Mouse (Mus musculus) embryo, embryonic 10 days (tissue): ENCODE measurements around the gene Pcca.

ENCODE experiments used
- DNase-seq: peaks from one replicate; pipeline ENCODE4 v3.0.0-alpha.2; 2015; ENCODE audit warnings: low spot score

The Pcca gene

DNA sequence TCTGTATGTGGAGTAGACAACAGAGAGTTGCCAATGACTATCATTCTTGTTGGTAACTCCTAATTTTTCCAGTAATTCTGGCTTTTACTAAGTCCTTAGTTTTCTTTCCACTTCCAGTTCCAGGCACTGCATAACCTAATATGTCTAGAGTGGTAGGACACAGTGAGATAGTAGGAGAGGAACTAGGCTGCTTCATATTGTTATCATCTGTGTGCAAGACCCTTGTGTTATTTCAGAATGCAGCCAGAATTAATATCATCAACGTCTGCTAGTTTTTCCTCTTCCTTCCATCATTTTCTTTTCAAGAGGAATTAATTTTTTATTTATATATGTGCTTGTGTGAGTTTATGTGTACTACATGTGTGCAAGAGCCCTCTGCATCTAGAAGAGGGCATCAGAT, 114.1 kb downstream of the Pcca start:
- DNase-seq = peak; percentile 1

DNA sequence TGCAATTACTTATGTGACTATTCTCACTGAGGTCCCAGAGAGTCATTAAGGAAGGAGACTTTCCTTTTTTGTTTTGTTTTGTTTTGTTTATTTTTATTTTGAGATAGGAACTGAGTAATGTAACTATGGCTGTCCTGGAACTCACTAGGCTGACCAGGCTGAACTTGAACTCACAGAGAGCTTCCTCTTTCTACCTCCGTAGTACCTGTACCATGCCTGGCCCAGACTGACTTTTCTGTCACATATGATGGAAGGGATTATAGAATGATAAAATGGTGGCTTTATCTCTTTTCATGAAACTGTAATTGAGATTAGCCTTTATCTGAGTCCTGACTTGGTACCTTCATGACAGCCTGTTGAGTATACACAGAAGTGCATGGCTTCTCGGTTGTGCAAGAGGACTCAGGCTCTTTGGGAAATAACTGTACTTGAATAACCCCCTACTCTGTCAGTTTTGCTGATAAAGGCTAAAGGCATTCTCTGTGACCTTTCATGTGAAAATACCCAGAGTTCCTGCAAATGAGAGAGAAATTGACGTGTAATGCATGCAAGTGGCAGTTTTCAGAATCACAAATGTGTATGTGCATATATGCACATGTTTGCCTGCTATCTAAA, 115.3 kb downstream of the Pcca start:
- peak; percentile 0 for DNase-seq

DNA sequence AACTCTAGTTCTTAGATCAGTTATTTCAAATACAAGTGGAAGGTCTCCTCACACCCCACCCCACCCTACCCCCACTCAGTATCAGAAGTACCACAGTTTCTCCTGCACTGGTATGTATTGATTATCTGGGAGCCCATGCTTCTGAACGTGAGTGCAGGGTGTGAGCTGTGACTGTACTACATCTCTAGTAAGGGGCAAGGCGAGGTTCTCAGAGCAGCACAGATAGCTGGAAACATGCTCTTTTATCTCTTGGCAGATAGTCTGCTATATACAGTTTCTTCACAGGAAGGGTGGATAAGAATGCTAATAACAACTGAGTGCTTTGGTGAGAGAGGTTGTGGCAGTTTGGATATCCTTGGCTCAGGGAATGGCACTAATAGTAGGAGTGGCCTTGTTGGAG, 117.6 kb downstream of the Pcca start:
- peak; percentile 2 for DNase-seq

DNA sequence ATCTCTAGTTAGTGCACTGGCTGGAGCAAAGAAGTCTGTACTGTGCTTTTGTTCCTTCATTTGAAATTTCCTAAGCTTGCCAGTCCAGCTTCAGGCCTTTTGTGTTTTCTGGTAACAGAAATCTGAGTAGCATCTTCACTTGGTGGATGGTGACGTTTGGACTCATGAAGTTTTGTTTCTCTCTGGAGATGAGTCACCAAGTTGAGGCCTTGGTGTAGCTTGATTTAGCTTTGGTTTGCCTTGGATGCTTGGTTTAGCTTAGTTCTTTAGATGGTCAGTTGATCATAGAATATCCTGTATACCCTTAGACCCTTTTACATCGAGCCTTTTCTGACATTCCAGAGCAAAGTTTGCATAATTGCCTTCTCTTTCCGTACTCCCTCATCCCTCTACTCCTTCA, 141.5 kb downstream of the Pcca start:
- no peak for DNase-seq

DNA sequence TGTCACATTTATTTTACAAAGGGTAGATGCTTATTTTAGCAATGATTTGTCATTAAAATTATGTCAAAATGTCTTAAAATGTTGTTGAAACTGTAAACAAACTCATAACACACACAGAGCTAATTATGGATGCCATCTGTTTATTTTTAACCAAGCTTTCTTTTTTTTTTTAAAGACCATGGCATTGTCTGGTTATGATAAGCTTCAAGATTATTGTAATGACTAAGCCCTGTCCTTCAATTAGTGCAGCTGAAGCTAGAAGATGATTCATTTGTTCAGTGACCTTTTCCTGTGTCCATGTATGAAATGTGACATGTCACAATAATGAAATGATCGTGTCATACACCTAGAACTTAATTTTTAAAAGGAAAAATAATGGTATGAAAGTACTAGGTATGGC, 149.5 kb downstream of the Pcca start:
- no peak for DNase-seq

DNA sequence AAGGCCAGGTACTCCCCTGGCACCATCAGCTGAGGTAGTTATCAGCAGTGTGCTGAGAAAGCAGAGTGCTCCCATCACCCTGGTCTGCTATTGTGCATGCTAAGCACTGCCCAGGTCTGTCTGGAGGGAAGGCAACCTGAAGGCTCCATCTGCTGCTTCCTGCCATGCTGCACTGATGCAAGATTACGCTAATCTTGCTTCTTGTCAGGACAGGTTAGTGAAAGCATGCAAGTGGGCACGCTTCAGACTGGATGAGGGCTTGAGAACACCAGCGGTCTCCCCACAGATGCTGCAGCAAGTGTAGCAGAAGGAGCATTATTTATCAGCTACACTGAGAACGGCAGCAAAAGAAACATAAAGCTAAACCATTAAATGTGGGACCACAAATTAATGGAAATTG, 150.1 kb downstream of the Pcca start:
- no peak for DNase-seq

DNA sequence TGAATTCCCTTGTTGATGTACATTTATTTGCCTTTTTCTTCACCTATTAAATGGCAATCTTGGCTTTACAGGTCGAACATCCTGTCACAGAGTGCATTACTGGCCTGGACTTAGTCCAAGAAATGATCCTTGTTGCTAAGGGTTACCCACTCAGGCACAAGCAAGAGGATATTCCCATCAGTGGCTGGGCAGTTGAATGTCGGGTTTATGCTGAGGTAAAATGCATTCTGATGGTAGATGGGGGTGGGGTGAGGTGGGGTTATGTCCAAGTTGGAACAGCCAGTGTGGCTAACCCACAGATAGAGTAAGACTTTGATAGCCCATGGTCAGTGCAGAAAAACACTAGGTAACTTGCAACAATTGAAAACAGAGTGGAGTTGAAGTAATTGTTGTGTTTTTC, 150.7 kb downstream of the Pcca start:
- no peak for DNase-seq

DNA sequence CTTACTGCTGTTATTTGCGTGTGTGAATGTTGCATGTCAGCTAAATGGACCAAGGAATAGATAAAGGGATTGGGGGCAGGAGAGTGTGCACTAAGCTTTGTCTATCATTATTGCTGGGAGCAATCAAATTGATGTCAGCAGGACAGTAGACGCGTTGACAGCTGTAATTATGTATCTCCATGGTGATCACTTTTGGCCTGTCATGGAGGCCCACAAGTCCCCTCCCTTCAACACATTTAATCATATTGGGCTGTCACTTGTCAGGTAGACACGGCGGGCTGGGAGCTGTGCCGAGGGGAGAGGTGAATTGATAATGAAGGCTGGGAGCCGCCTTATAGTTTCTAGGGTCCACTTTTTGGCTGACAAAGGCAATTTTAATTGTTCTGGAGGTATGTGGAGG, 153.3 kb downstream of the Pcca start:
- no peak for DNase-seq

DNA sequence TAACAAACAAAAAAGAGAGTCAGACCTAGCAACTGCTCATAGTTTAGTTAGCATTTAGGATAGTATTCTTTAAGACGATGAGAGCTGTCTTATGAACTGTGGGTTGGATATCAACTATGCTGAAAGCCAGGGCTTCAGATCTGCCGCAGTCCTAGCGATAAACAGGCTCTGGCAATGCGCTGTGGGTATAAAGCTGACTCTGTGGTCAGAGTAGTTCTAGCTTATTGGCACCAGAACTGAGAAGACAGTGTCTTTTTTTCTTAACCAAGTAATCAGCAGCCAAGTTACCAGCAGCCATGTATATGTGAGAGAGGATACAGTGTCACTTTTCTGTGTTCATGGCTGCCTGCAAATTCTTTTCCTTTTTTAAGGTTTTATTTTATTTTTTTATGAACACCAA, 154.3 kb downstream of the Pcca start:
- no peak for DNase-seq

DNA sequence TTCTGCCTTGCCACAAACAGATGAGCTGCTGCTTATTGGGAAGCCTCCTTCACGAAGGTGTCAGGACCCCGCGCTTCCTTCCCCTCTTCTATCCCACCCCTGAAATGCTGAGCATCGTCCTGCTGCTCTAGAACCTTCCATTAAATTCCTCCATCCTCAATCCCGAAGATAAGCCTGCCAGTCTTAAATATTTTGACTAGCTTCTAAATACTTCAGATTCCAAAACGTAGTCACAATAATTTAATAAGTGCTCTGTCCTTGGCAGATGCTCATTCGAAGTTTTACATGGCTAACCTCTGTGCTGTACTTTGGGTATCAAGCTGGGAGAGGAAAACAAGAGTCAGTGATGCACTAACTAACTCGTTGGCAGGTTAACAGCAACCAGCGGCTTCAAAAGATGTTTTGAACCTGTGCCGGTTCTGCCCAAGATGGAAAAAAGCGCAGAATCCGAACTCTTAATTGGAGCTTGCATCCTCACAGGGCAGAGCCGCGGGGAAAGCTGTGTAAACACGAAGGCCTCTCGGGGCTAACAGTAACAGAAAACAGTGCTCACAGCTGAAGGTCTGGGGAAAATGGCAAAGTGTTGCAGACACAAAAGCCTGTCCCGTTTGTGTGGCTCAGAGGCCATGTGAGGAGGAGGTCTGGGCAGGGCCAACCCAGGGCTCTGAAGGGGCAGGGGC, 155.2 kb downstream of the Pcca start:
- DNase-seq = peak; percentile 18

DNA sequence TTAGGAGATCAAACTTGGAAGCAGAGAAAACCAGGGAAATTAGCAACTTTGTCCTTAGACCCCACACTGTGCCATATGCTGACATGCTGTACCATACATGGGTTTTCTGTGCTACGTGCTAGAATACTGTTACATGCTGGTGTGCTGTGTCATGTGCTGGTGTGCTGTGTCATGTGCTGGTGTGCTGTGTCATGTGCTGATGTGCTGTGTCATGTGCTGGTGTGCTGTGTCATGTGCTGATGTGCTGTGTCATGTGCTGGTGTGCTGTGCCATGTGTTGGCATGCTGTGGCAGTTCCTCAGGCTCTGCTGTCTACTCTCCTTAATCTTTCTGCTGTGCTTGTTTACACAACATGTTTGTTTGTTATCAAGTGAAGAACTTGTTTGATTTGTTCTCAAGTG, 157.4 kb downstream of the Pcca start:
- no peak for DNase-seq

DNA sequence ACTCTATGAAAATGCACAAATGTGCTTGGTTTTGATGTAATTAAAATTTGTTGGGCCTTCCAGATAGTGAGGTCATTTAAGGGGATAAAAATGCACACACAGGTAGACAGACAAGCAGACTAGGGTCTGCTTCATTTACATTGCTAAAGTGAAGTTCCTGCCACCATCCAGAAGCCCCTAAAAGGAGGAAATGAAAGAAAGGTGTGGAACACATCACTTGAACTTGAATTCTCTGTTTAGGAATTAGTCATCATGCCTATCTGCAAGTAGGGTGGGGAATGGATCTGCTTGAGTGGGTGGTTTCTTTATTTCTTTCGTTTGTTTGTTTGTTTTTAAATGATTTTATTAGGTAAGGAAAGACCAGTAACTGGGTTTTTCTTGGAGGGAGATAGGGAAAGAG, 166.2 kb downstream of the Pcca start:
- DNase-seq = no peak

DNA sequence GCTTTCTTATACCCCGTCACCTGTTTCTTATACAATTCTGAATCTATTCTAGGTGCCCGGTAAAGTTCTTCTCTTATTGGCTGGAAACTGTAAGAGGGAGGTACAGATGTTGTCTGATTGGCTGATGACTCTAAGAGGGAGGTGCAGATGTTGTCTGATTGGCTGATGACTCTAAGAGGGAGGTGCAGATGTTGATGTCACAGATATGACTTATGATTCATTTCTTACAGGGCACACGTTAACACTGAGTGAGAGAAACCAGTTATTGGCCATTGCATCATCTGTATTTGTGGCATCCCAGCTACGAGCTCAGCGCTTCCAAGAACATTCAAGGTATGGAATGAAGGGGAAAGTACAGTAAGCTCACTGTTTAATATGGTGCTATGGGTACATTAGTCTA, 179.7 kb downstream of the Pcca start:
- DNase-seq = no peak

DNA sequence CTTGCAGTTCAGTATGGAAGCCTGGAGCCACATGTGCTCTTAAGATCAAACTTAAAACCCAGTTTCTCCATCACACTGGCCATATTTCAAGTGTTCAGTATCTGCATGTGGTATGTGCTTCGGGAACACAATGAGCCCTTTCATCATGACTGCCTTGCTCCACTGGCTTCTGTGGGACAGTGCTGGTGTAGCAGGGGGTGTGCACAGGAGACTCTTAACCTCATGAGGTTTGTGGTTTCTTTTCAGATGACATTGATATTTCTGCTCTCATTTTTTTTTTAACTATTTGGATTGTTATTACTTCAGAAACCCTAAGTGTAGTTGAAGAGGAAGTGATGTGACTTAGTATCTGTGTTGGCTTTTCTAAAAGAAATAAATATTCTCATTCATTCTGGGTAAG, 180.8 kb downstream of the Pcca start:
- DNase-seq = no peak

DNA sequence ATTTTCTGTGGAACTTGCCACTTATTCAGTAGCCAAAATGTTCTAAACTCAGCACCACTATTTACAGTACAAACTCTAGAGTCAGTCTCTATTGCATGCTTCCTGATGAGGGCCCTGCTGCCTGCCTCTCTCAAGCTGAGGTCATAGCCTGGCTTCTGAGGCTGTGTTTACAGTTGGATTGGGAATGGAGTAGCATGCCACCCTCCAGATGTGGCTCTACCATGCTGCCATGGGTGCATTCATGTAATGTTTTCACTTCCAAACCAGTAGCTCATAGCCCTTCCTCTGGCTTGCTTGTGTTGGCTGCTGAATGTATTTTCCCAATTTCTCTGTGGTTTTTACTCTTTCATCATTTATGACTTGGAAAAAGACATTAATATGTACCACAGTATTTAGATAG, 181.9 kb downstream of the Pcca start:
- DNase-seq = no peak

DNA sequence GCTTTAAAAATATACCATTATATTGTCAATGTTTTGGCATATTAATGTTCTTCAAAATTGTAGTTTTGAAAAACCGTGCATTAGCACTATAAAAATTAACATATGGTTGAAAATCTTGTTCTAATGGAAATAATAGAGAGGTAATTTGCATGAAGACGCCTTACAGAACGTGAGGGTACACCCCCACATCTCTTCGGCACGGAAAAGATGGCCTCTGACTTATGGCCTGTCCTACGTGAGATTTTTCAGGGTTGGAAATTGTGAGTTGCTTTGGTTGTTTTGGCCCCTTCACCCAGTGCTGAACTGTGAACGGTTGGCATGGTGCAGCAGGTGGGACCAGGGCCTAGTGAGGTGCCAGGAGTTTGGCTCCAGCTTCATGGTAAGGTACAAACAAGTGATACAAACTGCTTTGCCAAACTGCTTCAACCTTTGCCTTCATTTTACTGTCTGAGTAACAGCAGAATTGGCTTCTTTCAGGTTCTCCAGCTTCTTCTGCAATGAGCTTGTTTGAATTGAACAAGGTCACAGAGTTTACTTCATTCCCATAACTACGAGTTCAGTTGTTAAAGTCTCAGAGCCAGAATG, 185.5 kb downstream of the Pcca start:
- DNase-seq = no peak

DNA sequence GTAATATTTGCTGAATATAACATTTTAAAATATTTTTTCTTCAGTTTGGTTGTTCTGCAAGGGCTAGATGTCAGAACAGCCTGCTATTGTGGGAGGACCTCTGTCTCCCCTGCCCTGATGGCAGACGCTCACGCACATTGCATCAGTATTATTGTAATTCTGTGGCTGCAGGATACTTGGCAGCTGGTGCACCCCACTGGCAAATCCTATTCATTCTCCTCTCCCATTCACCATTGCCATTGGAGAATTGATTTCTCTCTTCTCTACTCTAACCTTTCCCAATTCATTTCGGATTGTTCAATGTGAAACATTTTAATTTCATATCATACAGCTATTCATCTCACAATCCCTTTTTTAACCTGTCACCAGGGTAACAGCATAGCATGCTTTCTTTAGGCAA, 186.9 kb downstream of the Pcca start:
- peak; percentile 23 for DNase-seq

DNA sequence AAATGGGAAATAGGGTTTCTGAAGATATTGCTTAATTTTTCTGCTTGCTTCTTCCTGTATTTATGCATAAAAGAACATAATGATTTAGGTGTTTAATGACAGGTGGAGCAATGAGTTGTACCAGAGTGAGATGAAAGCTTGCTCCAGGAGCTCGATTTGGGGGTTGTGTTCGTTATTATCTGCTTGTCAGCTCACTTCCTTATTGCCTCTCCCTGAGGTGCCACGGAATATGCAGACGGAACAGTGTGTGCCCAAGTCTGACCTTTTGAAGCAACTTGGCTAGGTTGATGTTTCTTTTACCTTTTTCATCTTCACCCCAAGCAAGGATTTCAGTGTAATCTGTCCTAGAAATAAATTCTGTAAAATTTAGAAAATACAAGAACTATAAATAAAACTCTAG, 187.6 kb downstream of the Pcca start:
- DNase-seq = no peak

DNA sequence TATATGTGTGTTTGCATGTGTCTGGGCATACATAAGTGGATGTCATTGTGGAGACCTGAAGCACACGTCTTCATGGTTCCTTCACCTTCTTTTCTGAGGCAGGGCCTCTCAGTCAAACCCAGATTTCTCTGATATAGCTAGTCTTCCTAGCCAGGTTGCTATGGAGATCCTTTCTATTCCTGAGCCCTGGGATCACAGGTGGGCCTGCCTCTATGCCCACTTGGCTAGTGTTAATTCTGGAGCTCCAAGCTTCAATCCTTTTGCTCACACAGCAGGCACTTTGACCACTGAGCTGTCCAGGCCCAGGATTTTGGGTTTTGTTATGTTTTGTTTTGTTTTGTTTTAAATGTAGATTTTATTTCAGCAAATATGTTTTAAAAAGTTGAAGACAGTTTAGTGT, 192.3 kb downstream of the Pcca start:
- no peak for DNase-seq

DNA sequence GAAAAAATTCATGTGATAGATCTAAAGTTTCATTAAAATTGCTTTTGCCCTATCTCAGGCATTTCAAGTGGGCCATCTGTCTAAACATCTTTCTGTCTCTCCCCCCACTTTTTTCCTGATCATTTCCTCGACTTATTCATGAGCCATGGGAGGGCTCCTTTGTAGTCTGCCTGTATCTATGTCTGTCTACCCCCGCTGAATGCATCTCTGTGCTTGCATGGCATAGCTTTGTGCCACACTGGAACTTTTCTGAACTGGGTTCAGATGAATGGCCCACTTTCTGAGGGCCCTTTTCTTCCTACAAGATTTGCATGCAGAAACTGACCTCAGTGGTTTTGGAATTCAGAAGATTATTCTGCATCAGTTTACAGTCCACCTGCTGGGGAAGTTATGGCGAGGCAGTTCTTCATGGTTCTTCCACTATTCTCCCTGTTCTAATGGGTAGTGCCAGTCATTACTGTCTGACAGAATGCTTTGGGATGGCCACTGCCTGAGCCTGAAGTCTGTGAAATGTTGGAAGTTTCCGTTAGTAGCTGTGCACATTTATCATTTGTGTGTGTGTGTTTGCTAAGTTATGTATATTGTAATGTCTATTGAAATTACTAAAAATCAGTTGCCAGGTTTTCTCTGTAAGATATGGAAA, 195.4 kb downstream of the Pcca start:
- no peak for DNase-seq

DNA sequence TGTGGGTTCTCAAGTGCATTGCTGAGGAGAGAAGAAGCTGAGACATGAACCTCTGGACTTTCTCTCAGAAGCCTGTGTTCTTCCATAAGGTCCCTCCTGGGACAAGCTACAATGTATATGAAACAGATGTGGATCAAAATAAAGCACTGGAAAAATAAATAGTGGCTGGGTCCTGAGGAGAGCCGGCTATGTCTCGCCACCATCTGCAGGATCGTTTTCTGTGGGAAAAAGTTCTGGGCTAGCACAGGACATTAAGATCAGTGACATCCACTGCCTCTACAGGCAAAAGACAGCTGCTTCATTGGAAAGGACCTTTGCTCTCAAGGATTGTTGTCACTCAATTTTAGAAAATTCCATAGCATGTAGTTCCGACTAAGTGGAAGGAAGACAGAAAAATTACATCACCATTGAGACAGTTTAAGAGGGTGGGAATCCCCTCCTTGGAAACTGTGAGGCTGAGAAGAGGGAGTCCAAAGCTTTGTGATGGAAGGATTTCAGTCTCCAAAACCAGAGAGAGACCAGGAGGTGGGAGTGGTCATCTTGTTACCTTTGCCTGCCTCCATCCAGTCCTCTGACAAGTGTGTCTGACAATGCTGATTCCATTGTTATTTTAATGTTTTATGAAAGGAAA, 196.9 kb downstream of the Pcca start:
- DNase-seq = peak; percentile 15

DNA sequence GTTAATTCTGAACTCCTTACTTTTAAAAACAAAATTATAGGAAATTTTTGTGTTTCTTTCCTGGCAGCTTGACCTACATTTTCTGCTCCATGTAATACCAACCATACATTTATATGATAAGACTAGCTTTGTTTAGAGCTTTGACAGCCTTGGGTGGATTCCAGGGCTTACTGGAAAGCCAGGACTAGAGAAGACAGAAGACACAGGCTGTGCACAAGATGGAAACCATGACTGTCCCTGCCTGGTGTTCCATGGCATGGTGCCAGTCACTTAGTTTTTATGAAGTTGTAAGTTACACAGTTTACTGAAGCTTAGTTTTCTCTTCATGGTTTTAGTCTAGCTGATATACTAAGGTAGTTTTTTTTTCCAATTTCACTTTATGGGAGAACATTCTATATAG, 202.7 kb downstream of the Pcca start:
- no peak for DNase-seq
